8 mouse cellular contexts compared by ENCODE assay signal in the genomic region with DNA sequence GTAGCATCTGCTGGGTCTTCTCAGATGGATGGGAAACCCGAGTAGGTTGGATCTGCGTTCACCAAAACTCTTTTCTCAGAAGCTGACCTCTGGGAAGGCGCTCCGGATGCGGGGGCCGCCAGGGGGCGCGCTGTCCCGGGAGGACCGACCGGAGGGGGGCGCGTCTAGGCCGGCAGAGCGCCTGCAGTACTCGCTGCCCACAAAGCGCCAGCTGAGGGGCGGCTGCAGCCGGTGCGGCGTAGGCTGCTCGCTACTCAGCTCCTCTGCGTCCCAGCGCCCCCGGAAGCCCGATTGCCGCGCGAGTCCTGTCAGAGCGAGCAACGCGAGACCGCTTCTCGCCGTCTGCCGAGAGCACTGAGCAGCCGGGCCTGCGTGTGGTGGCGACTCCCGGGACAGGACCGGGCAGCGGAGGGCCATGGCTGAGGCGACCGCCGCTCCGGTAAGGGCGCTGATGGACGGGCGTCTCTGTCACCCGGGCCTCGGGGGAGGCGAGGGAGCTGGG. TPM values are rescaled to one million over a fixed set of nuclear protein-coding genes. Genes with fewer than 3 reads are reported as not detected.
DNase-seq lines count a peak whose midpoint lies in the region; ATAC-seq lines count a peak whose summit lies in the region.

TSS of gene Zfp398 (plus strand) at position 180 of the 502 bp plus-strand sequence.

- H3K9me3 ChIP-seq in intestine, embryonic 14.5 days (ENCODE audit: control insufficient read depth, low read length): no peaks in the 10 kb centered on the region

- H3K27me3 ChIP-seq in intestine, embryonic 14.5 days (replicated peaks; ENCODE audit: control insufficient read depth, insufficient read depth, low read length): no peaks in the 10 kb centered on the region

- H3K9ac ChIP-seq in intestine, embryonic 14.5 days (ENCODE audit: low read length): peak within 1 kb of the TSS; percentile 86

- peaks cover 2% of the 10 kb centered on the region; the same call in 1 of the 2 replicates for H3K36me3 ChIP-seq in intestine, embryonic 14.5 days (ENCODE audit: control insufficient read depth, insufficient read depth, low read length)

- peak within 1 kb of the TSS; percentile 87 for H3K27ac ChIP-seq in intestine, embryonic 14.5 days (ENCODE audit: low read depth)

- peak within 1 kb of the TSS; percentile 90 for H3K4me3 ChIP-seq in intestine, embryonic 14.5 days (ENCODE audit: low read depth, low read length)

- 1% methylated on average over 49 of the region's 52 CpGs for WGBS in intestine, embryonic 14.5 days

- H3K4me2 ChIP-seq in intestine, embryonic 14.5 days (ENCODE audit: low read length): peak within 1 kb of the TSS; percentile 79

- peak; percentile 99 for DNase-seq in adrenal gland, adult 18-20 months (ENCODE audit: low spot score in 2 of 2)
- peak; percentile 93 for DNase-seq in embryo, embryonic 10.5 days (ENCODE audit: low spot score)
- DNase-seq in gastrocnemius, postnatal 14 days: peak; percentile 97
- DNase-seq in intestine, embryonic 14.5 days (ENCODE audit: low spot score): peak; percentile 97
- DNase-seq in left cerebral cortex, postnatal 10 days (ENCODE audit: extremely low spot score in 1 of 2, low spot score in 2 of 2): peak; percentile 90 to 97
- DNase-seq in right cerebral cortex, postnatal 10 days (ENCODE audit: low spot score in 2 of 2): peak; percentile 96
- DNase-seq in urinary bladder, postnatal 14 days (ENCODE audit: low spot score): peak; percentile 96

- intact Hi-C loops in gastrocnemius, postnatal 14 days (cut with DNase I; ENCODE audit: low total_unique reads): no loop called here
- intact Hi-C loops in left cerebral cortex, postnatal 10 days (cut with DNase I): loop anchor here (5.0 kb wide), 1 partner anchor 42 kb away; the partner anchor contains the start of gene Zfp282

- ATAC-seq in intestine, embryonic 14.5 days (replicated peaks; ENCODE audit: low FRiP score, low TSS enrichment, low read depth): peak; percentile 94
- peak; percentile 89 for ATAC-seq in megakaryocyte progenitor cell, adult 5-6 weeks (replicated peaks; ENCODE audit: poor library complexity)

- peaks cover 7% of the 10 kb centered on the region; the same call in 1 of the 2 replicates for H3K4me1 ChIP-seq in intestine, embryonic 14.5 days (replicated peaks; ENCODE audit: control insufficient read depth, insufficient read depth, low read length)

RNA-seq across cellular contexts. Expression of gene Zfp398, which starts in this region (rescaled TPM):
- 10 to 100 TPM in 1 of 2 experiments, 1 to 10 TPM in 1; 8.8 to 12.3 TPM for total RNA-seq in adrenal gland, adult 18-20 months (2021)
- 1 to 10 TPM; 4.3 to 4.7 TPM for total RNA-seq in gastrocnemius, postnatal 14 days (2021)
- 8.5 and 9.0 TPM in 2 replicates for polyA plus RNA-seq in intestine, embryonic 14.5 days (2014; fragmentation: Nextera tagmentation; extraction: Ambion mirVana)
- total RNA-seq in left cerebral cortex, postnatal 10 days (2021): 10 to 100 TPM; 18.9 to 21.0 TPM
- total RNA-seq in megakaryocyte progenitor cell, adult 5-6 weeks (2015): 18.2 and 24.0 TPM in 2 replicates
- 13.7 and 18.3 TPM in 2 replicates for total RNA-seq in megakaryocyte progenitor cell, adult 5-6 weeks (2017)

Comparison
In these comparisons a context has a peak if more than half of its experiments do, and no peak if none do; other contexts are left out.
1. Peak in every context shown above with its lines: DNase-seq, ATAC-seq, H3K4me3 ChIP-seq and H3K27ac ChIP-seq.